Mouse (Mus musculus): ENCODE measurements at regions not wholly inside any gene's neighbourhood (a gene's known extent, or its start where the extent isn't known, plus 50 kb on each side); places are given as distances from the start of the nearest gene placed in this dataset.

GRCm38 (mm10) chr4:72331882-72332281 is 131.2 kb upstream of the Tle1 start:
- no peak for DNase-seq (ENCODE audit: low spot score in 2 of 2)

GRCm38 (mm10) chr4:72329026-72329390 is 128.3 kb upstream of the Tle1 start:
- no peak for DNase-seq (ENCODE audit: low spot score in 2 of 2)

- no peak for DNase-seq (ENCODE audit: low spot score in 2 of 2)
Measured at GRCm38 (mm10) chr4:72328282-72329025, 127.7 kb upstream of the Tle1 start.

- DNase-seq (ENCODE audit: low spot score in 2 of 2), result no peak
Measured at GRCm38 (mm10) chr4:72324913-72325312, 124.2 kb upstream of the Tle1 start.

- no peak for DNase-seq (ENCODE audit: low spot score in 2 of 2)
Measured at GRCm38 (mm10) chr4:72285112-72285675, 84.5 kb upstream of the Tle1 start.

GRCm38 (mm10) chr4:72250531-72250930 is 49.8 kb upstream of the Tle1 start:
- no peak for DNase-seq (ENCODE audit: low spot score in 2 of 2)
